Mouse (Mus musculus) erythroblast, embryonic 14.5 days (primary cell): ENCODE measurements around the gene Kdm7a.

Source experiments
- GATA1 ChIP-seq: IDR thresholded peaks from 2 replicates; pipeline ENCODE4 v1.6.1; 2012; ENCODE audit warnings: low read length, inconsistent platforms, mixed read lengths
- TAL1 ChIP-seq: IDR thresholded peaks from 3 replicates; pipeline ENCODE4 v1.6.1; 2012; ENCODE audit warnings: low read length, inconsistent platforms, mixed read lengths

GRCm38 (mm10) chr6:39131480-39131879, 75.1 kb downstream of the Kdm7a start:
- TF ChIP-seq TAL1 (no peak), GATA1 (no peak)
